Mouse (Mus musculus) midbrain, postnatal 0 days (tissue): Measurements from ENCODE around the gene Nxph4. TPM values are rescaled to one million over a fixed set of nuclear protein-coding genes. Genes with fewer than 3 reads are reported as not detected.

Experiments used
- ATAC-seq: fragments of 200-750 bp; cut with Nextera tagmentation; 2 replicates; pipeline ENCODE4 v1.8.0; 2017; ENCODE audit warnings: moderate number of reproducible peaks, mild to moderate bottlenecking, moderate TSS enrichment, moderate library complexity; ENCODE audit not compliant: low FRiP score
- DNase-seq: peaks from one replicate; pipeline ENCODE4 v3.0.0-alpha.2; 2015; ENCODE audit warnings: low spot score
- H3K27ac ChIP-seq: fragments of 300-500 bp; sonication (generic); 2 replicates; pipeline ENCODE4 v1.5.1; 2014; ENCODE audit warnings: low read depth, mild to moderate bottlenecking, low read length, mixed read lengths
- H3K27me3 ChIP-seq: fragments of 300-500 bp; sonication (generic); 2 replicates; pipeline ENCODE4 v1.6.1; 2014; ENCODE audit warnings: low read length, control low read depth, mixed read lengths; ENCODE audit not compliant: insufficient read depth
- H3K36me3 ChIP-seq: fragments of 300-500 bp; sonication (generic); 2 replicates; pipeline ENCODE4 v1.6.1; 2014; ENCODE audit warnings: low read length, control low read depth, mixed read lengths; ENCODE audit not compliant: insufficient read depth
- H3K4me1 ChIP-seq: fragments of 300-500 bp; sonication (generic); 2 replicates; pipeline ENCODE4 v1.6.1; 2014; ENCODE audit warnings: mild to moderate bottlenecking, control low read depth, antibody characterized with exemption, low read length, mixed read lengths; ENCODE audit not compliant: insufficient read depth
- H3K4me2 ChIP-seq: fragments of 300-500 bp; sonication (generic); 2 replicates; pipeline ENCODE4 v1.6.1; 2014; ENCODE audit warnings: low read depth, mild to moderate bottlenecking, low read length, mixed read lengths; ENCODE audit not compliant: poor library complexity, severe bottlenecking
- H3K4me3 ChIP-seq: fragments of 300-500 bp; sonication (generic); 2 replicates; pipeline ENCODE4 v1.5.1; 2014; ENCODE audit warnings: low read depth, mild to moderate bottlenecking, low read length, moderate library complexity
- H3K9ac ChIP-seq: fragments of 300-500 bp; sonication (generic); replicated peaks from 2 replicates; pipeline ENCODE4 v1.6.1; 2014; ENCODE audit warnings: mild to moderate bottlenecking, low read length, moderate library complexity, mixed read lengths; ENCODE audit not compliant: poor library complexity, severe bottlenecking
- H3K9me3 ChIP-seq: fragments of 300-500 bp; sonication (generic); 2 replicates; pipeline ENCODE4 v1.6.1; 2016; ENCODE audit warnings: low read length, control low read depth
- CTCF ChIP-seq: IDR thresholded peaks from 2 replicates; pipeline ENCODE4 v1.5.1; 2016; ENCODE audit warnings: antibody characterized with exemption, mild to moderate bottlenecking
- WGBS: fragments of 180-500 bp; shearing (Covaris S2); extraction: QIAGEN DNeasy Blood & Tissue Kit; methylation state at CpG from one replicate; pipeline ENCODE4 v1.1.7; 2014; 5-methylcytosine and 5-hydroxymethylcytosine counted together
- polyA plus RNA-seq: library from polyadenylated mRNA; unstranded; fragments of >200 nt; fragmentation: Nextera tagmentation; extraction: Ambion mirVana; gene quantifications from 2 replicates; pipeline ENCODE4 v1.2.1, GENCODE M21; 2015
- total RNA-seq: library from RNA; depleted of rRNA; stranded (reverse); fragments of >200 nt; gene quantifications from 2 replicates; pipeline ENCODE4 v1.2.3, GENCODE M21; 2014

The Nxph4 gene
- total and polyA plus RNA-seq, 2 experiments from 2014 or later = 22.6 to 68.9 TPM

- DNase-seq = no peak
- Histone ChIP-seq H3K4me2 (peak overlapping the region; percentile 82), H3K27me3 (no peaks in the 10 kb centered on the region), H3K36me3 (peaks cover 10% of the 10 kb centered on the region), H3K27ac (peak overlapping the region; percentile 96), H3K9me3 (no peaks in the 10 kb centered on the region), H3K4me1 (peaks cover 36% of the 10 kb centered on the region), H3K4me3 (0 out of 2 replicates have a peak overlapping the region, but pooled peaks have one; percentile 5), H3K9ac (0 out of 2 replicates have a peak overlapping the region, but pooled peaks have one; percentile 14)
- under 1% methylated on average over 16 of the region's 16 CpGs for WGBS
- no peak; the same call in 1 of the 2 replicates for TF ChIP-seq CTCF
- ATAC-seq = no peak
These were observed 20.8 kb downstream of the Nxph4 start for GRCm38 (mm10) chr10:127513501-127514091.

GRCm38 (mm10) chr10:127512813-127513212 is 21.5 kb downstream of the Nxph4 start:
- Histone ChIP-seq H3K36me3 (peaks cover 2% of the 10 kb centered on the region; the same call in 1 of the 2 replicates), H3K9ac (0 out of 2 replicates have a peak overlapping the region, but pooled peaks have one; percentile 75), H3K27ac (peak overlapping the region; percentile 96), H3K4me3 (peak overlapping the region; percentile 8; the same call in 1 of the 2 replicates), H3K4me1 (peaks cover 36% of the 10 kb centered on the region), H3K27me3 (no peaks in the 10 kb centered on the region), H3K4me2 (peak overlapping the region; percentile 82), H3K9me3 (no peaks in the 10 kb centered on the region)
- peak; percentile 29; the same call in 1 of the 2 replicates for ATAC-seq
- 0% methylated on average over 27 of the region's 27 CpGs for WGBS
- peak; percentile 92 for DNase-seq
- TF ChIP-seq CTCF = peak; percentile 100

GRCm38 (mm10) chr10:127512307-127512666 is 22.1 kb downstream of the Nxph4 start:
- no peak for ATAC-seq

GRCm38 (mm10) chr10:127511634-127512306 is 22.6 kb downstream of the Nxph4 start:
- H3K27me3 ChIP-seq = no peaks in the 10 kb centered on the region
- H3K9me3 ChIP-seq = no peaks in the 10 kb centered on the region
- ATAC-seq (peak; percentile 36), DNase-seq (peak; percentile 92)
- H3K27ac ChIP-seq = peak overlapping the region; percentile 96
- peak overlapping the region; percentile 82 for H3K4me2 ChIP-seq
- peak overlapping the region; percentile 75 for H3K9ac ChIP-seq
- under 1% methylated on average over 42 of the region's 46 CpGs for WGBS
- peak overlapping the region; percentile 40 for H3K4me3 ChIP-seq
- peaks cover 36% of the 10 kb centered on the region for H3K4me1 ChIP-seq
- peaks cover 4% of the 10 kb centered on the region; the same call in 1 of the 2 replicates for H3K36me3 ChIP-seq
- peak; percentile 67 for TF ChIP-seq CTCF

More at GRCm38 (mm10) chr10:127512307-127512666, 22.1 kb downstream of the Nxph4 start:
- peak overlapping the region; percentile 96 for H3K27ac ChIP-seq
- peaks cover 36% of the 10 kb centered on the region for H3K4me1 ChIP-seq
- H3K4me2 ChIP-seq = peak overlapping the region; percentile 82
- no peak for TF ChIP-seq CTCF
- no peaks in the 10 kb centered on the region for H3K27me3 ChIP-seq
- no peak for DNase-seq
- no peaks in the 10 kb centered on the region; the same call in 1 of the 2 replicates for H3K36me3 ChIP-seq
- H3K4me3 ChIP-seq = peak overlapping the region; percentile 40
- H3K9ac ChIP-seq = peak overlapping the region; percentile 75
- WGBS = under 1% methylated on average over 7 of the region's 7 CpGs
- H3K9me3 ChIP-seq = no peaks in the 10 kb centered on the region

GRCm38 (mm10) chr10:127510895-127511617 is 23.3 kb downstream of the Nxph4 start:
- peaks cover 5% of the 10 kb centered on the region; the same call in 1 of the 2 replicates for H3K36me3 ChIP-seq
- no peak for DNase-seq

More at GRCm38 (mm10) chr10:127510895-127511617, 23.3 kb downstream of the Nxph4 start:
- Histone ChIP-seq H3K4me3 (peak overlapping the region; percentile 40), H3K27me3 (no peaks in the 10 kb centered on the region), H3K9me3 (no peaks in the 10 kb centered on the region), H3K4me1 (peaks cover 36% of the 10 kb centered on the region), H3K4me2 (peak overlapping the region; percentile 82), H3K27ac (peak overlapping the region; percentile 96), H3K9ac (peak overlapping the region; percentile 75; the same call in 1 of the 2 replicates)
- no peak; the same call in 1 of the 2 replicates for ATAC-seq
- no peak for TF ChIP-seq CTCF
- 14% methylated on average over 11 of the region's 11 CpGs for WGBS
